23 mouse cellular contexts compared by ENCODE assay signal in the genomic region with DNA sequence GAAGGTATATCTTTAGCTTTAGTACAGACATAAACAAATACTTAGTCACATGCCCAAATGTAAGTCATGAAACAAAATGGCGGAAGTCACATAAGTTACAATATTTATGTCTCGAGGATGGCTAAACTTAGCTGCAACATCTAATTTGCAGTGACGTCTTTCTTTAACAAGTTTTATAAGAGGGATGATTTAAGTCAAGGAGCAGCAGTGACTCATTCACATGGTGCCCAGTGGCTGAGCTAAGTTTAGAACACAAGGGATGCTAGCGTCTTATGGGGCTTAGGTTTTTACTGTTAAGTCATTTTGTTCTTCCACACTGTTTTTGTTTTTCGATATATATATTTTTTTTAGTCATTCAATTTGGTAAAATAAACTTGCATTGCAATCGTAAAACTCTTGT. TPM values are rescaled to one million over a fixed set of nuclear protein-coding genes. Genes with fewer than 3 reads are reported as not detected.
DNase-seq lines count a peak whose midpoint lies in the region; ATAC-seq and TF ChIP-seq lines count a peak whose summit lies in the region.
"Had no signal": no experiment of that assay in that cellular context is flagged by ENCODE, and none has a peak within 500 bp of the region (broad histone marks: within the 10 kb centered on the region; RNA-seq: fewer than 3 reads in every experiment).

No protein-coding gene starts in this region.

- H3K27me3 ChIP-seq in C2C12 (ENCODE audit: control insufficient read depth, insufficient read depth, insufficient read length), result no peaks in the 10 kb centered on the region
- no peaks in the 10 kb centered on the region for H3K27me3 ChIP-seq in kidney, embryonic 15.5 days
- H3K27me3 ChIP-seq: embryonic facial prominence, embryonic 12.5 days; forebrain, embryonic 13.5 days; forebrain, embryonic 15.5 days had no signal

- no peaks in the 10 kb centered on the region for H3K79me3 ChIP-seq in C2C12 (ENCODE audit: low read depth)

- no peaks in the 10 kb centered on the region for H3K36me3 ChIP-seq in C2C12 (ENCODE audit: control insufficient read depth, insufficient read depth)
- no peaks in the 10 kb centered on the region for H3K36me3 ChIP-seq in kidney, embryonic 15.5 days
- H3K36me3 ChIP-seq: embryonic facial prominence, embryonic 10.5 days; embryonic facial prominence, embryonic 12.5 days; forebrain, embryonic 15.5 days had no signal

- no peak overlapping the region for H3ac ChIP-seq in C2C12 (ENCODE audit: control insufficient read depth, insufficient read length, low read depth)

- no peak for TF ChIP-seq CTCF in left cerebral cortex, adult 2 months (IDR thresholded peaks at IDR 0.05)
- no peak for TF ChIP-seq CTCF in C2C12 (IDR thresholded peaks at IDR 0.05; ENCODE audit: control insufficient read depth, insufficient read depth, insufficient read length)

- H3K4me1 ChIP-seq in kidney, embryonic 15.5 days, result no peaks in the 10 kb centered on the region
- H3K4me1 ChIP-seq: embryonic facial prominence, embryonic 10.5 days; embryonic facial prominence, embryonic 12.5 days; forebrain, embryonic 13.5 days; forebrain, embryonic 15.5 days had no signal

- WGBS in kidney, embryonic 15.5 days, result 82% methylated on average over 6 of the region's 6 CpGs

- intact Hi-C loops in left cerebral cortex, adult 2 months (cut with DNase I), result no loop called here
- intact Hi-C loops in left cerebral cortex, postnatal 10 days (cut with DNase I), result no loop called here

- no peak overlapping the region for H3K9ac ChIP-seq in kidney, embryonic 15.5 days
- H3K9ac ChIP-seq: embryonic facial prominence, embryonic 12.5 days; forebrain, embryonic 13.5 days; forebrain, embryonic 15.5 days; forebrain, postnatal 0 days had no signal

- no peak for DNase-seq in left cerebral cortex, adult 2 months (ENCODE audit: extremely low spot score in 1 of 2, low spot score in 2 of 2)
- no peak for DNase-seq in left cerebral cortex, postnatal 10 days (ENCODE audit: extremely low spot score in 1 of 2, low spot score in 2 of 2)
- peak; percentile 15 for DNase-seq in right cerebral cortex, adult 18-20 months
- no peak for DNase-seq in right cerebral cortex, postnatal 4 days
- peak; percentile 41 for DNase-seq in telencephalon, adult 2 months (ENCODE audit: low read depth, low spot score)
- DNase-seq in liver, result no peak
- DNase-seq: adrenal gland, adult 2 months; adrenal gland, postnatal 10 days; adrenal gland, postnatal 25 days; B cell, adult 2 months; cerebellum, adult 11-12 months; cerebellum, adult 2 months; cerebellum, adult 9-10 months; cerebellum, postnatal 10 days; cerebellum, postnatal 25 days; forebrain, postnatal 0 days had no signal

- no peaks in the 10 kb centered on the region for H3K9me3 ChIP-seq in kidney, embryonic 15.5 days (replicated peaks)
- H3K9me3 ChIP-seq: embryonic facial prominence, embryonic 10.5 days; embryonic facial prominence, embryonic 12.5 days; forebrain, embryonic 13.5 days; forebrain, embryonic 15.5 days had no signal

- ATAC-seq in kidney, embryonic 15.5 days (replicated peaks; ENCODE audit: low FRiP score), result no peak
- ATAC-seq: forebrain, embryonic 13.5 days; forebrain, embryonic 15.5 days; forebrain, postnatal 0 days had no signal

- H3K79me2 ChIP-seq in C2C12 (ENCODE audit: control insufficient read depth, insufficient read depth), result no peaks in the 10 kb centered on the region

- no peak overlapping the region for H3K4me3 ChIP-seq in left cerebral cortex, adult 2 months
- H3K4me3 ChIP-seq in C2C12 (ENCODE audit: insufficient read depth, poor library complexity, severe bottlenecking), result no peak overlapping the region
- H3K4me3 ChIP-seq in kidney, embryonic 15.5 days (replicated peaks), result no peak overlapping the region
- H3K4me3 ChIP-seq: embryonic facial prominence, embryonic 10.5 days; embryonic facial prominence, embryonic 12.5 days; forebrain, embryonic 13.5 days; forebrain, embryonic 15.5 days had no signal

- peak overlapping the region; percentile 11; the same call in 1 of the 2 replicates for H3K27ac ChIP-seq in left cerebral cortex, adult 2 months
- H3K27ac ChIP-seq in kidney, embryonic 15.5 days, result no peak overlapping the region
- H3K27ac ChIP-seq: embryonic facial prominence, embryonic 10.5 days; embryonic facial prominence, embryonic 12.5 days; forebrain, embryonic 13.5 days; forebrain, embryonic 15.5 days had no signal

- no peak overlapping the region for H3K4me2 ChIP-seq in kidney, embryonic 15.5 days
- H3K4me2 ChIP-seq: embryonic facial prominence, embryonic 12.5 days; forebrain, embryonic 13.5 days; forebrain, embryonic 15.5 days had no signal

TF ChIP-seq in C2C12, 6 proteins besides CTCF, POLR2A, EP300 and RAD21:
- TF ChIP-seq CEBPB (IDR thresholded peaks at IDR 0.05; ENCODE audit: low read depth), result no peak
- no peak for TF ChIP-seq MYOD1 (IDR thresholded peaks at IDR 0.05; ENCODE audit: control insufficient read depth, insufficient read length, low read depth)
- TF ChIP-seq MYOG (IDR thresholded peaks at IDR 0.05; ENCODE audit: control insufficient read depth, extremely low read depth, insufficient read length), result no peak
- TF ChIP-seq USF1 (IDR thresholded peaks at IDR 0.05; ENCODE audit: low read depth), result peak; percentile 20
- TF ChIP-seq FOSL1 (IDR thresholded peaks at IDR 0.05; ENCODE audit: insufficient read depth, low read length, poor library complexity, severe bottlenecking), result no peak
- TF ChIP-seq MAX (IDR thresholded peaks at IDR 0.05), result no peak

RNA-seq across cellular contexts. Expression of a gene that starts 19.0 kb away (rescaled TPM):
- 10 to 100 TPM; 38.6 to 48.9 TPM for total RNA-seq in left cerebral cortex, adult 2 months (2021)
- total RNA-seq in left cerebral cortex, postnatal 10 days (2021), result 10 to 100 TPM; 35.3 to 45.1 TPM
- polyA plus RNA-seq in C2C12 (2012; fragmentation: generic; extraction: Trizol), result 0.05 TPM
- 0.08 TPM in 1 of 2 replicates, not detected in the other for polyA plus RNA-seq in kidney, embryonic 15.5 days (2015; fragmentation: Nextera tagmentation; extraction: Ambion mirVana)
- total RNA-seq: adrenal gland, postnatal 25 days; MEL had no signal

Comparison
In these comparisons a context has a peak if more than half of its experiments do, and no peak if none do; other contexts are left out.
1. DNase-seq: peak in right cerebral cortex, adult 18-20 months (single experiment) and telencephalon, adult 2 months (single experiment); none in left cerebral cortex, adult 2 months (0 of 2), left cerebral cortex, postnatal 10 days (0 of 2), right cerebral cortex, postnatal 4 days (single experiment) and liver (single experiment).